Mouse (Mus musculus) embryonic stem cell, embryonic (primary cell): Measurements from ENCODE around the gene Tfeb.

Experiments used
- CTCF ChIA-PET, 4 experiments: fragments of 300-600 bp in 2 of 4; fragments of 350-600 bp in 2 of 4; sonication (Branson Sonifier 250); formaldehyde crosslinking; loops; one replicate each; lab custom pipeline; 2022; ENCODE audit warnings: inconsistent platforms in 2 of 4; lab: Charles Lee
- POLR2A ChIA-PET, 4 experiments: fragments of 300-600 bp in 2 of 4; fragments of 350-600 bp in 2 of 4; sonication (Branson Sonifier 250); formaldehyde crosslinking; loops; one replicate each; lab custom pipeline; 2022; ENCODE audit warnings: antibody characterized with exemption in 4 of 4, inconsistent platforms in 1 of 4; lab: Charles Lee

The Tfeb gene

GRCm38 (mm10) chr17:47703556-47703955 lies 33.3 kb upstream of the Tfeb start:
- POLR2A ChIA-PET, result interaction anchor here in 3 of 4 experiments (0.5 to 4.8 kb wide), 33 partner anchors 8 to 889 kb away, joined by 3 to 51 read pairs (median 5); partner anchors contain the start of genes Frs3 (in 2 of the 3), Pgc (in 2 of the 3), Tfeb (in 2 of the 3) and Gm21981 (in 1 of the 3)
- CTCF ChIA-PET, result interaction anchor here (0.9 to 2.6 kb wide), 9 partner anchors 8 to 37 kb away, joined by 3 to 12 read pairs (median 3); partner anchors contain the start of genes Gm21981 (in 2 of the 4), Prickle4 (in 2 of the 4) and Frs3 (in 1 of the 4)

- CTCF ChIA-PET, result interaction anchor here (0.5 to 2.6 kb wide), 26 partner anchors 9 to 396 kb away, joined by 3 to 12 read pairs (median 3); partner anchors contain the start of genes Gm21981 (in 3 of the 4), Prickle4 (in 3 of the 4), Pgc (in 1 of the 4) and Tfeb (in 1 of the 4)
- POLR2A ChIA-PET, result interaction anchor here in 3 of 4 experiments (0.5 to 4.8 kb wide), 52 partner anchors 9 to 1060 kb away, joined by 3 to 51 read pairs (median 4); partner anchors contain the start of genes Frs3 (in 2 of the 3), Gm21981 (in 2 of the 3), Pgc (in 2 of the 3) and Prickle4 (in 2 of the 3)
These were observed 32.1 kb upstream of the Tfeb start for GRCm38 (mm10) chr17:47704692-47705091.

- ChIA-PET POLR2A (interaction anchor here (0.6 to 4.8 kb wide), 22 partner anchors 10 to 204 kb away, joined by 3 to 51 read pairs (median 6); partner anchors contain the start of genes Frs3 (in 2 of the 4), Pgc (in 2 of the 4), Taf8 (in 1 of the 4) and Tfeb (in 1 of the 4)), CTCF (interaction anchor here in 3 of 4 experiments (0.5 to 1.3 kb wide), 5 partner anchors 23 to 80 kb away, joined by 3 to 6 read pairs (median 3); no protein-coding TSS in a partner anchor)
These were observed 30.6 kb upstream of the Tfeb start for GRCm38 (mm10) chr17:47706196-47706595.

- POLR2A ChIA-PET, result interaction anchor here in 3 of 4 experiments (0.6 to 4.8 kb wide), 11 partner anchors 8 to 79 kb away, joined by 3 to 28 read pairs (median 6); partner anchors contain the start of genes Gm21981 (in 1 of the 3), Prickle4 (in 1 of the 3) and Tfeb (in 1 of the 3)
- CTCF ChIA-PET, result interaction anchor here in 1 of 4 experiments (0.7 kb wide), 1 partner anchor 23 kb away, joined by 3 read pairs; no protein-coding TSS in a partner anchor
These were observed 28.9 kb upstream of the Tfeb start for GRCm38 (mm10) chr17:47707961-47708360.

- ChIA-PET CTCF (interaction anchor here in 3 of 4 experiments (0.6 to 0.9 kb wide), 5 partner anchors 11 to 402 kb away, joined by 3 read pairs; no protein-coding TSS in a partner anchor), POLR2A (interaction anchor here (0.6 to 2.2 kb wide), 18 partner anchors 8 to 905 kb away, joined by 3 to 14 read pairs (median 4); partner anchors contain the start of gene Taf8 (in 1 of the 4))
These were observed 27.9 kb upstream of the Tfeb start for GRCm38 (mm10) chr17:47708972-47709371.

GRCm38 (mm10) chr17:47710036-47710435 lies 26.8 kb upstream of the Tfeb start:
- CTCF ChIA-PET, result interaction anchor here in 2 of 4 experiments (0.7 to 0.9 kb wide), 3 partner anchors 10 to 188 kb away, joined by 3 to 5 read pairs (median 5); no protein-coding TSS in a partner anchor
- POLR2A ChIA-PET, result interaction anchor here in 3 of 4 experiments (0.6 to 2.2 kb wide), 17 partner anchors 9 to 300 kb away, joined by 3 to 14 read pairs (median 4); partner anchors contain the start of gene Taf8 (in 1 of the 3)

GRCm38 (mm10) chr17:47711883-47712282 lies 24.9 kb upstream of the Tfeb start:
- ChIA-PET CTCF (interaction anchor here in 3 of 4 experiments (0.6 to 1.2 kb wide), 9 partner anchors 8 to 390 kb away, joined by 3 to 5 read pairs (median 3); partner anchors contain the start of gene Tfeb (in 1 of the 3)), POLR2A (interaction anchor here in 3 of 4 experiments (0.6 to 4.5 kb wide), 20 partner anchors 8 to 705 kb away, joined by 3 to 46 read pairs (median 5); partner anchors contain the start of genes Gm21981 (in 1 of the 3), Pgc (in 1 of the 3), Prickle4 (in 1 of the 3) and Tfeb (in 1 of the 3))

- POLR2A ChIA-PET, result interaction anchor here in 3 of 4 experiments (0.6 to 4.5 kb wide), 37 partner anchors 8 to 1009 kb away, joined by 3 to 46 read pairs (median 4); partner anchors contain the start of genes Pgc (in 3 of the 3) and Tfeb (in 1 of the 3)
- CTCF ChIA-PET, result interaction anchor here (0.6 to 1.8 kb wide), 8 partner anchors 8 to 413 kb away, joined by 3 to 12 read pairs (median 4); no protein-coding TSS in a partner anchor
These were observed 23.8 kb upstream of the Tfeb start for GRCm38 (mm10) chr17:47712889-47713571.

GRCm38 (mm10) chr17:47715037-47715436 lies 21.8 kb upstream of the Tfeb start:
- POLR2A ChIA-PET, result interaction anchor here in 2 of 4 experiments (0.8 to 4.5 kb wide), 10 partner anchors 9 to 213 kb away, joined by 3 to 46 read pairs (median 10); partner anchors contain the start of genes Pgc (in 1 of the 2), Taf8 (in 1 of the 2) and Tfeb (in 1 of the 2)
- CTCF ChIA-PET, result interaction anchor here in 2 of 4 experiments (0.7 to 2.0 kb wide), 4 partner anchors 16 to 105 kb away, joined by 3 to 4 read pairs (median 3); partner anchors contain the start of gene Tfeb (in 1 of the 2)

- CTCF ChIA-PET, result interaction anchor here in 1 of 4 experiments (0.6 to 1.5 kb wide), 6 partner anchors 16 to 77 kb away, joined by 3 to 6 read pairs (median 3); partner anchors contain the start of gene Tfeb
- POLR2A ChIA-PET, result interaction anchor here in 3 of 4 experiments (0.6 to 3.5 kb wide), 21 partner anchors 8 to 75 kb away, joined by 3 to 25 read pairs (median 4); partner anchors contain the start of gene Tfeb (in 1 of the 3)
These were observed 15.6 kb upstream of the Tfeb start for GRCm38 (mm10) chr17:47721183-47721582.

- CTCF ChIA-PET, result interaction anchor here in 3 of 4 experiments (0.6 to 1.3 kb wide), 8 partner anchors 12 to 577 kb away, joined by 3 to 5 read pairs (median 3); partner anchors contain the start of gene Taf8 (in 1 of the 3)
- POLR2A ChIA-PET, result interaction anchor here (0.6 to 3.8 kb wide), 14 partner anchors 9 to 315 kb away, joined by 3 to 24 read pairs (median 6); no protein-coding TSS in a partner anchor
These were observed 10.3 kb upstream of the Tfeb start, which contains the start of gene Pgc for GRCm38 (mm10) chr17:47726566-47726965. Gene Pgc, plus strand, starts transcription at chr17:47726842.

GRCm38 (mm10) chr17:47730633-47731575 lies 5.9 kb upstream of the Tfeb start:
- ChIA-PET CTCF (interaction anchor here (0.5 to 1.3 kb wide), 20 partner anchors 8 to 1101 kb away, joined by 3 to 20 read pairs (median 3); partner anchors contain the start of genes Gm21981 (in 1 of the 4), Prickle4 (in 1 of the 4) and Ptk7 (in 1 of the 4)), POLR2A (interaction anchor here in 3 of 4 experiments (0.7 to 4.1 kb wide), 30 partner anchors 8 to 229 kb away, joined by 3 to 31 read pairs (median 4); partner anchors contain the start of genes Taf8 (in 1 of the 3) and Tomm6 (in 1 of the 3))

GRCm38 (mm10) chr17:47735553-47736100 lies 1.2 kb upstream of the Tfeb start:
- ChIA-PET POLR2A (interaction anchor here in 3 of 4 experiments (0.6 to 7.9 kb wide), 34 partner anchors 8 to 541 kb away, joined by 3 to 95 read pairs (median 4); partner anchors contain the start of genes Frs3 (in 2 of the 3), Ccnd3 (in 1 of the 3), Gm21981 (in 1 of the 3) and Pgc (in 1 of the 3)), CTCF (interaction anchor here in 1 of 4 experiments (0.8 to 1.7 kb wide), 3 partner anchors 8 to 129 kb away, joined by 3 to 5 read pairs (median 3); no protein-coding TSS in a partner anchor)

GRCm38 (mm10) chr17:47737271-47738065 lies 638 bp downstream of the Tfeb start:
- POLR2A ChIA-PET, result interaction anchor here in 3 of 4 experiments (0.5 to 7.9 kb wide), 56 partner anchors 8 to 382 kb away, joined by 3 to 95 read pairs (median 5); partner anchors contain the start of genes Gm21981 (in 3 of the 3), Prickle4 (in 3 of the 3) and Taf8 (in 2 of the 3)
- CTCF ChIA-PET, result interaction anchor here (0.6 to 2.7 kb wide), 16 partner anchors 12 to 657 kb away, joined by 3 to 11 read pairs (median 3); partner anchors contain the start of genes Prickle4 (in 1 of the 4) and Taf8 (in 1 of the 4)
